Mouse (Mus musculus): Measurements from ENCODE around the gene Bnip3. TPM values are rescaled to one million over a fixed set of nuclear protein-coding genes. Genes with fewer than 3 reads are reported as not detected.

Gene Bnip3
- total and polyA plus RNA-seq, 3 experiments = 131 to 430 (median 332) TPM

DNA sequence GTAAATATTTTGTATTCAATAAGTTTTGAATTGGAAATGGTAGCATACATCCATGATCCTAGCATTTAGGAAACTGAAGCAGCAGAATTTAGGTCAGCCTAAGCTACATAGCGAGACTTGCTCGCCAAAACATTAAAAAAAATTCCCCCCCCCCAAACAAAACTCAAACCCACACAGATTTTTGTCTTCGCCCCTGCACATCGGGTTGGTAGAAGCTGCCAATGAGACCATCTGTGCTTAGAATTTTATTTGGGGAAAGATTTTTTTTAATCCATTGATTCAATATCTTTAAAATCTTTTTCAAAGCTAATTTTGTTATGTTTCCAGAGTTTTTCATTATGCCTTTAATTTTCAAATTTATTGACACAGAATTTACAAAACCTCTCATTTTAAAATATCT, 19.1 kb upstream of the Bnip3 start:
- H3K4me3 ChIP-seq (ENCODE audit: low read depth, low read length) = no peak overlapping the region
- no peaks in the 10 kb centered on the region for H3K36me3 ChIP-seq (replicated peaks)
- peaks cover 4% of the 10 kb centered on the region; the same call in 1 of the 2 replicates for H3K4me1 ChIP-seq (ENCODE audit: insufficient read depth, low read depth, low read length)
- no peaks in the 10 kb centered on the region for H3K9me3 ChIP-seq (replicated peaks)
- TF ChIP-seq CTCF (IDR thresholded peaks at IDR 0.05; ENCODE audit: low read depth, low read length) (no peak), TAL1 (conservative IDR thresholded peaks at IDR 0.05; ENCODE audit: low read depth, low read length) (no peak), GATA1 (IDR thresholded peaks at IDR 0.05; ENCODE audit: borderline replicate concordance, low read length) (no peak), POLR2AphosphoS5 (IDR thresholded peaks at IDR 0.05; ENCODE audit: insufficient replicate concordance, low read depth, low read length) (no peak), GATA2 (IDR thresholded peaks at IDR 0.05; ENCODE audit: borderline replicate concordance, low read depth, low read length) (no peak)
- peaks cover 8% of the 10 kb centered on the region; the same call in 1 of the 2 replicates for H3K27me3 ChIP-seq (ENCODE audit: insufficient read depth, low read length)
- ATAC-seq (ENCODE audit: extremely low read depth, insufficient number of reproducible peaks, low FRiP score, poor library complexity, severe bottlenecking) (no peak), DNase-seq (ENCODE audit: low spot score) (no peak)

DNA sequence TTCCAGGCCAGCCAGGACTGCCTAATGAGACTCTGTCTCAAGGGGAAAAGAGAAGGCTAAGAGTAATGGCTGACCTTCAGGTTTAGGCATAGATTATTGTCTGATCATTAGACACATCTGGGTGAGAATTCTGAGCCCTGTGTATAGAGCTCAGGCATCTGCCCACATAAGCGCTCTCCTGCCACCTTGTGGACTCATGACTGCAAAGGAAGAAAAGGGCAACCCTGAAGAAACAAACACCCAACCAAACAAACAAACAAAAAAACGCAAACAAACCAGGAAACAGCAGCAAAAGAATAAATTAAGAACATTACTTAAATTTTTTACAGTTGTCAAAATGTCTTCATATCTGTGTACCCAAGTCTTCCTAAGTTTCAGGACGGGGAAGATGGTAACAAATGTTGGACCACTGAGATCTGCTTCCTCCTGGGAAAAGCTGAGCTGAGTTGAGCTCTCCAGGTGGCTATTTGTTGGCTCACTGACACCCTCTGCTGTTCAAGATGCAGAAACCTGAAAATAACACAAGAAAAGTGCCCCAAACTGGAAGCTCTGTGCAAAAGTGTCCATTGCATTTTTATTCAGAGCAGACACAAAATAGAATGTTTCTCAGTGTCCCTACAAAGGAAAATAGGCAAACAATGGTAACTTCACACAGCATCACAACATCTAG, 14.6 kb upstream of the Bnip3 start:
- ATAC-seq (ENCODE audit: extremely low read depth, insufficient number of reproducible peaks, low FRiP score, poor library complexity, severe bottlenecking) (no peak; the same call in 1 of the 2 replicates), DNase-seq (ENCODE audit: low spot score) (peak; percentile 39)
- H3K4me1 ChIP-seq (ENCODE audit: insufficient read depth, low read depth, low read length) = peaks cover 14% of the 10 kb centered on the region
- peaks cover 32% of the 10 kb centered on the region for H3K27me3 ChIP-seq (ENCODE audit: insufficient read depth, low read length)
- no peaks in the 10 kb centered on the region for H3K9me3 ChIP-seq (replicated peaks)
- no peak for TF ChIP-seq GATA2 (IDR thresholded peaks at IDR 0.05; ENCODE audit: borderline replicate concordance, low read depth, low read length)
- peak; percentile 11; the same call in 1 of the 2 replicates for TF ChIP-seq CTCF (IDR thresholded peaks at IDR 0.05; ENCODE audit: low read depth, low read length)
- H3K4me3 ChIP-seq (ENCODE audit: low read depth, low read length) = no peak overlapping the region
- H3K36me3 ChIP-seq (replicated peaks) = no peaks in the 10 kb centered on the region

DNA sequence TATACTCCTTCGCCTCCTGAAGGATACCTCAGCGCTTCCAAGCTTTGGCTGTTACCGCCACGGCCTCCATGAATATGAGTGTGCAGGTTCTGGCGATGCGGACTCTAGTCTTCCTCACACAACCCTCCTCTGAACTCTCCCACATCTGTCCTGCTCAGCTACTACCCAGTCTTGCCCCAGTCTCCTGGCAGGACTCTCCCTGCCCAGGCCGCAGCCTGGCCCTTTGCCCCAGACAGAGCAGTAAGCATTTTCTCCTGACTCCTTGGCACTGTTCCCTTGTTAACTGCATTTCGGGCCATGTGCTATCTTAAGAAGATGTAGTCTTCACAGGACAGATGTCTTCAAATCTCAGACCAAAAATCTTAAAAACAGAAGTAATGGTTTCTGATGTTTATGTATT, 12.3 kb upstream of the Bnip3 start:
- ATAC-seq (ENCODE audit: extremely low read depth, insufficient number of reproducible peaks, low FRiP score, poor library complexity, severe bottlenecking) = no peak
- DNase-seq (ENCODE audit: low spot score) = no peak
- Histone ChIP-seq H3K9me3 (replicated peaks) (no peaks in the 10 kb centered on the region), H3K4me3 (ENCODE audit: low read depth, low read length) (no peak overlapping the region), H3K27me3 (ENCODE audit: insufficient read depth, low read length) (peaks cover 33% of the 10 kb centered on the region), H3K4me1 (ENCODE audit: insufficient read depth, low read depth, low read length) (peaks cover 22% of the 10 kb centered on the region), H3K36me3 (replicated peaks) (no peaks in the 10 kb centered on the region)
- TF ChIP-seq CTCF (IDR thresholded peaks at IDR 0.05; ENCODE audit: low read depth, low read length) = no peak
- TF ChIP-seq GATA2 (IDR thresholded peaks at IDR 0.05; ENCODE audit: borderline replicate concordance, low read depth, low read length) = no peak

DNA sequence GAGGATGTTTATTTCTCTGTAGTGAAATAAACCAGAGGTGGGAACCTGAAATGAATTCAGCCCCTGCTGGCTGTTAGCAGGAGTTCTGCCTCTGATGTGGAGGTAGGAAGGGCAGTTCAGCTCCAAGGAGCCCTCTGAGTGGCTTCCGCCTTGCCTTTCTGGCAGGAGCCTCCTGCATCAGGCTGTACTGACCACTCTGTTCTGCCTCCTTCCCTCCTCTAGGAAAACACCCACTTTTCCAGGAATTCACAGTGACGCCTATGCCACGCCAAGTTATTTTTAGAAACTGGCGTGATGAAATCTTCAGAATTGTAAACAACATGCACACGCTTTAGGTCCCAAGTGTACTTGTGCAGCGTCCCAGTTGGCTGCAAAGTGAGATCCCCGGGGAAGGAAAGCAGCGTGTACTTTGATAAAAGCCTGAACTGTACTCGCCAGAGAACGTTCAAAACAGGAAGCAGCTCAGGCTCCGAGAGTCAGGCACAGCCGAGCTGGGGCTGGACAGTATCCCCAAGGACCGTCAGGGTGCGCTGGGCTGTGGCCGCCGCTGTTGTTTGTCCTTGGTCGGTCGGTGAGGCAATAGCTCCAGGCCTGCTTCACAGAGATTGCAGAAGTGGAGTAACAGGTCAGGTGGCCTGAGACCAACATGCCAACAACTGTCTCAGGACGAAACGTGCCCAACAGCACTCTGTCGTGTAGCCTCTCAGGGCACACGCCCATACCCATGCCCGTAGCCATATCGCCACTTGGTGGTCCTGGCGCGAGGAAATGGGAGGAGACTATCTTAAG, 10.0 kb upstream of the Bnip3 start:
- H3K27me3 ChIP-seq (ENCODE audit: insufficient read depth, low read length) = peaks cover 39% of the 10 kb centered on the region
- TF ChIP-seq TAL1 (conservative IDR thresholded peaks at IDR 0.05; ENCODE audit: low read depth, low read length) (no peak), CTCF (IDR thresholded peaks at IDR 0.05; ENCODE audit: low read depth, low read length) (no peak)
- DNase-seq (ENCODE audit: low spot score) = no peak

DNA sequence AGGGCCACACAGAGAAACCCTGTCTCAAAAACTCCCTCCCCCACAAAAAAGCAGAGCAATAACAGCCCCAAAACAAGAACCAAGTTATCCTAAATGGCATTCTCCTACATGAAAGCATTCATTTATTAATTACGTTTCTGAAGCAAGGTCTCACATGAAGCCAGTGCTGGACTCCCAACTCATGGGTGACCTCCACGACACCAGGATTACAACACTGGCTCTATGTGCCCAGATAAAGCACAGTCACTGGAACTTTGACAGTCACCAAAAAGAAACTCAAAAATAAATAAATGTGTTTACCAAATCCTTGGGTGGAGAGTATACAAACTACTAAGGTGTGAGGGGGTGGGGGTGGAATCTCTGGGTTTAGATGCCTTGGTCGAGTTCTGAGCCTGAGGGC, 4.3 kb upstream of the Bnip3 start:
- TF ChIP-seq CTCF (IDR thresholded peaks at IDR 0.05; ENCODE audit: low read depth, low read length) (no peak), GATA1 (IDR thresholded peaks at IDR 0.05; ENCODE audit: borderline replicate concordance, low read length) (no peak), POLR2AphosphoS5 (IDR thresholded peaks at IDR 0.05; ENCODE audit: insufficient replicate concordance, low read depth, low read length) (no peak), GATA2 (IDR thresholded peaks at IDR 0.05; ENCODE audit: borderline replicate concordance, low read depth, low read length) (no peak), TAL1 (conservative IDR thresholded peaks at IDR 0.05; ENCODE audit: low read depth, low read length) (no peak)
- DNase-seq (ENCODE audit: low spot score) (no peak), ATAC-seq (ENCODE audit: extremely low read depth, insufficient number of reproducible peaks, low FRiP score, poor library complexity, severe bottlenecking) (no peak)
- Histone ChIP-seq H3K9me3 (replicated peaks) (no peaks in the 10 kb centered on the region), H3K36me3 (replicated peaks) (no peaks in the 10 kb centered on the region), H3K4me3 (ENCODE audit: low read depth, low read length) (no peak overlapping the region), H3K4me1 (ENCODE audit: insufficient read depth, low read depth, low read length) (peaks cover 27% of the 10 kb centered on the region), H3K27me3 (ENCODE audit: insufficient read depth, low read length) (peaks cover 18% of the 10 kb centered on the region; the same call in 1 of the 2 replicates)

More for the DNA sequence above, 10.0 kb upstream of the Bnip3 start:
- H3K4me1 ChIP-seq (ENCODE audit: insufficient read depth, low read depth, low read length) = peaks cover 19% of the 10 kb centered on the region
- no peaks in the 10 kb centered on the region for H3K36me3 ChIP-seq (replicated peaks)
- ATAC-seq (ENCODE audit: extremely low read depth, insufficient number of reproducible peaks, low FRiP score, poor library complexity, severe bottlenecking) = peak; percentile 42; the same call in 1 of the 2 replicates
- no peaks in the 10 kb centered on the region for H3K9me3 ChIP-seq (replicated peaks)
- H3K4me3 ChIP-seq (ENCODE audit: low read depth, low read length) = peak overlapping the region; percentile 57; the same call in 1 of the 2 replicates

DNA sequence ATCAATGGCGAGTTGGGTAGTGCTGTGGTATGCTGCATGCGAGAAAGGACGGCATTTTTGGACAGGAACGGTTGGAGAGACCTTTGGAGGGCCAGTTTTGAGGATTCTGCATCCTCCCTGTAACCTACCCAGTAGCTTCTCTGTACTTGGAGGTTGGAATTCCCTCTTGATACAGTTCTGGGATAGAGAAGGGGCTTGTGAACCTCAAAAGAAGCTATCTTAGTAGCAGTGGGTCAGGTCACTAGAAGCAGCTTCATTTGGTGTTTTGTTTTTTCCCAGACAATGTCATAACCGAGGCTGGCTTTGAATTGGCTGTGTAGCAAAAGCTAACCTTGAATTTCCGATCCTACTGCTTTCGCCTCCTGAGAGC, 859 bp upstream of the Bnip3 start:
- Histone ChIP-seq H3K4me1 (ENCODE audit: insufficient read depth, low read depth, low read length) (peaks cover 45% of the 10 kb centered on the region), H3K36me3 (replicated peaks) (peaks cover 22% of the 10 kb centered on the region), H3K27me3 (ENCODE audit: insufficient read depth, low read length) (peaks cover 12% of the 10 kb centered on the region; the same call in 1 of the 2 replicates), H3K4me3 (ENCODE audit: low read depth, low read length) (peak overlapping the region; percentile 99), H3K9me3 (replicated peaks) (no peaks in the 10 kb centered on the region)
- ATAC-seq (ENCODE audit: extremely low read depth, insufficient number of reproducible peaks, low FRiP score, poor library complexity, severe bottlenecking) (no peak), DNase-seq (ENCODE audit: low spot score) (no peak)
- TF ChIP-seq POLR2AphosphoS5 (IDR thresholded peaks at IDR 0.05; ENCODE audit: insufficient replicate concordance, low read depth, low read length) (no peak), CTCF (IDR thresholded peaks at IDR 0.05; ENCODE audit: low read depth, low read length) (no peak), GATA1 (IDR thresholded peaks at IDR 0.05; ENCODE audit: borderline replicate concordance, low read length) (no peak), GATA2 (IDR thresholded peaks at IDR 0.05; ENCODE audit: borderline replicate concordance, low read depth, low read length) (no peak), TAL1 (conservative IDR thresholded peaks at IDR 0.05; ENCODE audit: low read depth, low read length) (no peak)

Data from G1E (cell line).